9 mouse cellular contexts compared by ENCODE assay signal in the genomic region with DNA sequence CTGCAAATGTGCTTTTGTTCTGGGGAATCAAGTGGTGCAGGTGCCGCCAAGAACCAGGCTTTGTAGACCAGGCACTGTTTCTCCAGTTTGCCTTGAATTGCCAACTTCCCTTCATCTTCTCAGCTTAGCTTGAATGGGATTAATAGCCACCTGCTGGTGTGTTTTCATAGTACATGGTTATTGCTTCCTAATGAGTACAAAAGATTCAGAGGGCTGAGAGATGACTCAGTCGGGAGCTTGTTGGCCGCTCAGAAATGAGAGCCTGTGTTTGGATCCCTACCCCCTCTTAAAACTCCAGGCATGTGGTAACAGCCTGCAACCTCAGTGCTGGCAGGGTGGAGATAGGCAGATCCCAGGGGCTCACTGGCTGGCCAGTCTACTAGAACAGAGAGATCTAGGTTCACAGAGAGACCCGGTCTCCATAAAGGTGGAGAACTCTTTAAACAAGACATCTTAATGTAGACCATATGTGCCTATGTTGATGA.
DNase-seq lines count a peak whose midpoint lies in the region; ATAC-seq and TF ChIP-seq lines count a peak whose summit lies in the region.
"Had no signal": no experiment of that assay in that cellular context is flagged by ENCODE, and none has a peak within 500 bp of the region (broad histone marks: within the 10 kb centered on the region; RNA-seq: fewer than 3 reads in every experiment).

No protein-coding gene starts in this region.

- no peaks in the 10 kb centered on the region for H3K4me1 ChIP-seq in forebrain, postnatal 0 days (ENCODE audit: insufficient read depth)
- no peaks in the 10 kb centered on the region for H3K4me1 ChIP-seq in liver, embryonic 12.5 days

- H3K27me3 ChIP-seq in forebrain, postnatal 0 days (ENCODE audit: insufficient read depth, low read length) = no peaks in the 10 kb centered on the region
- no peaks in the 10 kb centered on the region for H3K27me3 ChIP-seq in liver, embryonic 12.5 days (replicated peaks)

- no peak overlapping the region for H3K9ac ChIP-seq in forebrain, postnatal 0 days
- no peak overlapping the region for H3K9ac ChIP-seq in liver, embryonic 12.5 days

- peak; percentile 98 for DNase-seq in heart, adult 11 months
- DNase-seq in heart, postnatal 4 days = no peak
- peak; percentile 28 to 67 for DNase-seq in urinary bladder, postnatal 36 days (ENCODE audit: low spot score in 2 of 2)
- no peak for DNase-seq in urinary bladder, postnatal 10 days (ENCODE audit: low spot score)
- DNase-seq in forebrain, postnatal 0 days = peak; percentile 55
- peak; percentile 30 to 41 for DNase-seq in layer of hippocampus, postnatal 36 days
- DNase-seq in spleen, postnatal 10 days (ENCODE audit: low spot score in 2 of 2) = no peak

- no peak overlapping the region for H3K4me3 ChIP-seq in forebrain, postnatal 0 days (ENCODE audit: low read depth, low read length)
- no peak overlapping the region for H3K4me3 ChIP-seq in liver, embryonic 12.5 days

- peak; percentile 83 for ATAC-seq in forebrain, postnatal 0 days
- ATAC-seq in liver, embryonic 12.5 days = no peak

- H3K9me3 ChIP-seq in forebrain, postnatal 0 days (ENCODE audit: low read length) = no peaks in the 10 kb centered on the region
- H3K9me3 ChIP-seq in liver, embryonic 12.5 days (replicated peaks) = no peaks in the 10 kb centered on the region

- peak; percentile 39 for TF ChIP-seq CTCF in forebrain, postnatal 0 days (IDR thresholded peaks at IDR 0.05; ENCODE audit: low read depth)

- H3K36me3 ChIP-seq in forebrain, postnatal 0 days (ENCODE audit: insufficient read depth) = no peaks in the 10 kb centered on the region
- H3K36me3 ChIP-seq in liver, embryonic 12.5 days = no peaks in the 10 kb centered on the region

- 12% methylated on average over 4 of the region's 4 CpGs for whole genome bisulfite sequencing in forebrain, postnatal 0 days
- 81% methylated on average over 4 of the region's 4 CpGs for WGBS in liver, embryonic 12.5 days (ENCODE audit: insufficient replicate concordance)

- no peak overlapping the region for H3K4me2 ChIP-seq in forebrain, postnatal 0 days (ENCODE audit: low read depth)
- no peak overlapping the region for H3K4me2 ChIP-seq in liver, embryonic 12.5 days

- no peak overlapping the region for H3K27ac ChIP-seq in forebrain, postnatal 0 days (ENCODE audit: low read depth, low read length)
- no peak overlapping the region for H3K27ac ChIP-seq in liver, embryonic 12.5 days
- H3K27ac ChIP-seq: macrophage had no signal

Comparison
In these comparisons a context has a peak if more than half of its experiments do, and no peak if none do; other contexts are left out.
1. DNase-seq: peak in heart, adult 11 months (single experiment), urinary bladder, postnatal 36 days (2 of 2), forebrain, postnatal 0 days (single experiment) and layer of hippocampus, postnatal 36 days (2 of 2); none in heart, postnatal 4 days (single experiment), urinary bladder, postnatal 10 days (single experiment) and spleen, postnatal 10 days (0 of 2).